Mouse (Mus musculus): ENCODE results near the gene Lingo1. TPM values are rescaled to one million over a fixed set of nuclear protein-coding genes. Genes with fewer than 3 reads are reported as not detected.

Gene Lingo1
- polyA plus RNA-seq, 1 experiment from 2014 or later, result 1.9 TPM

DNA sequence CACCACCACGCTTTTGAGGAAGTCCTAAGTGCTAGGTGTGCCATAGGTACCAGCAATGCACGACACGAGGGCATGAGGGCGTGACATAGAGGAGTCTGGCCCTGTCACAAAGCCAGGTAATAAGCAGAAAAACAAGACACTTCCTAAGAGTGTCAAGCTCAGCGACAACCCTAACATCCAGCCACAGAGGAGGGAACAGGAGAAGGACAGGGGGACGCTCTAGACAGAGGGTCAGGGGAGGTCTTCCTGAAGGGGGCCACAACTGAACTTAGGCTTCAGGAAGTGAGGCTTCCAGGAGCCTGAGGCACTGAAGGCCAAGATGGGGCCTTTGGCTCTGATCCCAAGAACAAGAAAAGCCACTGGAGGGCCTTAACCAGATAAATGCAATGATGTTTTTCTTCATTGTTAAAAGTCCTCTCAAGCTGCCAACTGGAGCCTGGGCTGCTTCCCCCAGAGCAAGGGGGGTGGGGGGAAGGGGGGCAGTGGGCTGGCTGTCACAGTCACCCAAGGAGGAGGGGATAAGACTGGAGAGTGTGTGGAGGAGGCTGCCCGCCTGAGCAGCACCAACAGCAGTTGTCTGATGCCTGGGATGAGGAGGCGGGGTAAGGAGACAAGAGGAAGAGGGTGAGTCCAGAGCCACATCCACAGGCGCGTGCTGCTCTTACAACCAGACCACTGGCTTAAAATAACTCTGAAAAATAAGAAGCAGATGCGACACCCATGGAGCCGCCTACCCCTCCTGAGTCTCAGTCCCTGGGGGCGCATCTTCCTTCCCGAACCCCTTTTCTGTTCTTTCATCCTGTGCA is 109.7 kb downstream of the Lingo1 start:
- H3K9ac ChIP-seq (ENCODE audit: low read length), result peak overlapping the region; percentile 9; the same call in 1 of the 2 replicates
- no peaks in the 10 kb centered on the region for H3K9me3 ChIP-seq (ENCODE audit: control insufficient read depth, low read length)
- 35% methylated on average over 14 of the region's 14 CpGs for WGBS
- no peak overlapping the region for H3K4me3 ChIP-seq (ENCODE audit: control insufficient read depth in 1 of 2, insufficient read depth in 1 of 2, low read depth in 1 of 2, low read length in 2 of 2)
- H3K27ac ChIP-seq (replicated peaks in 1 of 2; ENCODE audit: control insufficient read depth in 1 of 2, insufficient read depth in 1 of 2, low read depth in 2 of 2, low read length in 2 of 2), result peak overlapping the region; percentile 12 to 41; a peak in 2 of 4 replicates
- H3K27me3 ChIP-seq (ENCODE audit: control insufficient read depth, insufficient read depth, low read length), result no peaks in the 10 kb centered on the region
- no peaks in the 10 kb centered on the region for H3K36me3 ChIP-seq (ENCODE audit: control insufficient read depth, insufficient read depth, low read length)
- peaks cover 14 to 16% of the 10 kb centered on the region in 2 experiments for H3K4me1 ChIP-seq (ENCODE audit: control insufficient read depth in 2 of 2, insufficient read depth in 2 of 2, low read length in 2 of 2)
- H3K4me2 ChIP-seq (ENCODE audit: low read length), result no peak overlapping the region
- peak; percentile 61 for ATAC-seq (ENCODE audit: insufficient number of reproducible peaks, insufficient read depth, low FRiP score, low read depth)

DNA sequence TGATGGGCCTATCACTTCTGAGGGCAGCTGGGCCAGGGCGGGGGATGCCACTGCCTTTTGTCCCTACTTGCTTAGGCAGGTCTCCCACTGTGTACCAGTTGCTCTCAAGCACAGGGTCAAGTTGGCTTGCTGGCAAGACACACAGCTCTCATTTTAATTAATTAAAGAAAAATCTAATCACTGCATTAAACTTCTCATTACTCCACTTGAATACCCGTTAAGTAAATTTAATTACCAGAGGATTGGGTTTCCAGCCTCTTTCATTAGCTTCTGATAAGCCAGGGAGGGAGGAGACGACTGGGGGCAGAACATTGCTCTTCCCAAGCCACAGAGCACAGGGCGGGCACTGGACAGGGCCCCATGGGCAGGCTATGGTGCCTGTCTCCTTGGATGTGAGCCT is 113.4 kb downstream of the Lingo1 start:
- Histone ChIP-seq H3K27me3 (ENCODE audit: control insufficient read depth, insufficient read depth, low read length) (no peaks in the 10 kb centered on the region), H3K4me3 (ENCODE audit: control insufficient read depth in 1 of 2, insufficient read depth in 1 of 2, low read depth in 1 of 2, low read length in 2 of 2) (no peak overlapping the region), H3K27ac (replicated peaks in 1 of 2; ENCODE audit: control insufficient read depth in 1 of 2, insufficient read depth in 1 of 2, low read depth in 2 of 2, low read length in 2 of 2) (no peak overlapping the region), H3K36me3 (ENCODE audit: control insufficient read depth, insufficient read depth, low read length) (no peaks in the 10 kb centered on the region), H3K4me2 (ENCODE audit: low read length) (no peak overlapping the region), H3K9ac (ENCODE audit: low read length) (no peak overlapping the region), H3K4me1 (ENCODE audit: control insufficient read depth in 2 of 2, insufficient read depth in 2 of 2, low read length in 2 of 2) (peaks cover 13 to 14% of the 10 kb centered on the region in 2 experiments), H3K9me3 (ENCODE audit: control insufficient read depth, low read length) (no peaks in the 10 kb centered on the region)
- 40% methylated on average over 4 of the region's 4 CpGs for WGBS
- no peak for ATAC-seq (ENCODE audit: insufficient number of reproducible peaks, insufficient read depth, low FRiP score, low read depth)

DNA sequence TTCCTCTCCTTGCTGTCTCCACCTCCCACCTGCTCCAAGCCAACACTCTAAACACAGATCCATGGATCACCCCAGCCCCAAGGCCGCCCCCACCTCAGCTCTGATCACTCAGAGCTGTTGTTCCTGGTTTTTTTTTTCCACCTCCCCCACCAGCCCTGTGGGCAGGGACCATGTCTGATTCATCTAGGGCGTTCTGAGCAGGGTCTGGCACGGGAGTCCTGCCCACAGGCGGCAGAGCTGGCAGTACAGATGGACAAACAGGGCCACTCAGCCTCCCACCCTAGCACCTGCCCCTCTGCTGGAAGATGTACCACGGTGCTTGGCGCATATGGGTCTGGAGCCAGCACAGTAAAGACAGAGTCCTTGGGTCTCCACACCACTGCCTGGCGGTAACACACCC is 114.3 kb downstream of the Lingo1 start:
- Histone ChIP-seq H3K4me2 (ENCODE audit: low read length) (no peak overlapping the region), H3K4me3 (ENCODE audit: control insufficient read depth in 1 of 2, insufficient read depth in 1 of 2, low read depth in 1 of 2, low read length in 2 of 2) (no peak overlapping the region), H3K9me3 (ENCODE audit: control insufficient read depth, low read length) (no peaks in the 10 kb centered on the region), H3K36me3 (ENCODE audit: control insufficient read depth, insufficient read depth, low read length) (no peaks in the 10 kb centered on the region), H3K4me1 (ENCODE audit: control insufficient read depth in 2 of 2, insufficient read depth in 2 of 2, low read length in 2 of 2) (peaks cover 7 to 10% of the 10 kb centered on the region in 2 experiments), H3K9ac (ENCODE audit: low read length) (no peak overlapping the region), H3K27me3 (ENCODE audit: control insufficient read depth, insufficient read depth, low read length) (no peaks in the 10 kb centered on the region), H3K27ac (replicated peaks in 1 of 2; ENCODE audit: control insufficient read depth in 1 of 2, insufficient read depth in 1 of 2, low read depth in 2 of 2, low read length in 2 of 2) (no peak overlapping the region)
- no peak for ATAC-seq (ENCODE audit: insufficient number of reproducible peaks, insufficient read depth, low FRiP score, low read depth)
- 74% methylated on average over 7 of the region's 7 CpGs for WGBS

DNA sequence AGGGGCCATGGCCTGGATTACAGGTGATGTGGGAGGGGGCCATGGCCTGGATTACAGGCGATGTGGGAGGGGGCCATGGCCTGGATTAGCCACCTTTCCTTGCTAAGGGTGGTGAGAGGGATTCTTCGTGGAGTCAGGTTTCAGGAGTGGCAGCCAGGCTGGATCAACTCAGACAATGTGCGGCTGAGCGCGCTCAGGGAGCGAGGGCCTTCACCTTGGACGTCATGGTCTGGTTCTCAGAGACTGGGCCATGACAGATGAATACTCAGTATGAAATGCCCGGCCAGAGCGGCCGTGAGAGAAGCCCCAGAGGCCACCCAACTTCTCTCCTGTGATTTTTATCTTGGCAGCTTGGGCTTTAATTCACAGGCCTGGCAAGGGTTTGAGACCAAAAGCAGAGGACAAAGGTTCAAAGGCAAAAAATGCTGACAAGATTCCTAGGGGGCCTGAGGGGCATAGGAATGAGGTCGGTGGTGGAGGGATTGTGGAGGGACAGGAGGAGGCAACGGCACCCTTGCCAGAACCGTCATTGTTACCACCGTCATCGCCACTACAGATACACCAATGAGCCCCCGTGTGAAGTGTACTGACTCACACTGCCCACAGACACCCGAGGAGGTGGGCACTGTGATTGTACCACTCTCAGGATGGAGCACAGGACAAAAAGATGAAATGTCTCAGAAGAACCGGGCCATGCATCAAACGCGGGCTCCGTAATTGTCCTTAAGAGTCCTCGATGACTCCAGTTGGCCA is 117.2 kb downstream of the Lingo1 start:
- Histone ChIP-seq H3K4me3 (ENCODE audit: control insufficient read depth in 1 of 2, insufficient read depth in 1 of 2, low read depth in 1 of 2, low read length in 2 of 2) (no peak overlapping the region), H3K4me1 (ENCODE audit: control insufficient read depth in 2 of 2, insufficient read depth in 2 of 2, low read length in 2 of 2) (peaks cover 0 to 2% of the 10 kb centered on the region in 2 experiments; a peak in 1 of 4 replicates), H3K4me2 (ENCODE audit: low read length) (no peak overlapping the region), H3K9ac (ENCODE audit: low read length) (no peak overlapping the region), H3K9me3 (ENCODE audit: control insufficient read depth, low read length) (no peaks in the 10 kb centered on the region), H3K36me3 (ENCODE audit: control insufficient read depth, insufficient read depth, low read length) (no peaks in the 10 kb centered on the region), H3K27ac (replicated peaks in 1 of 2; ENCODE audit: control insufficient read depth in 1 of 2, insufficient read depth in 1 of 2, low read depth in 2 of 2, low read length in 2 of 2) (no peak overlapping the region), H3K27me3 (ENCODE audit: control insufficient read depth, insufficient read depth, low read length) (no peaks in the 10 kb centered on the region)
- ATAC-seq (ENCODE audit: insufficient number of reproducible peaks, insufficient read depth, low FRiP score, low read depth), result no peak
- 86% methylated on average over 22 of the region's 22 CpGs for WGBS

DNA sequence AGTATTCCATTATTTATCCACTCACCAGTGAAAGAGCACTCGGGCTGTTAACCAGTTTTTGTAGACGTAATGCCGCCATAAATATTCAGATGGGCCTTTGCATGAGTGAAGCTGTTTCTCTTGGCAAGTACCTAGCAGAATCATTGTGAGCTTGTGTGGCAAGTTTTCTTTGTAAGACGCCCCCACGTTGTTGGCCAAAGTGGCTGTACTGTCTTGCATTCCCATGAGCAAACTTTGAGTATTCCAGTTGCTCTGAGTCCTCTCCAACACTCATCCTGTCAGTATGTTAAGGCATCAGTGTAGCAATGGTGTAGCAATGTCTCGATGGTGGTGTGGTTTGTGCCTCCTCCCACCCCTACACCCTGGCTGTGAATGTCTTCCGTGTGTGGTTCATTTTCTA is 120.6 kb downstream of the Lingo1 start:
- WGBS, result 84% methylated on average over 7 of the region's 7 CpGs
- H3K4me1 ChIP-seq (ENCODE audit: control insufficient read depth in 2 of 2, insufficient read depth in 2 of 2, low read length in 2 of 2), result no peaks in the 10 kb centered on the region
- H3K4me3 ChIP-seq (ENCODE audit: control insufficient read depth in 1 of 2, insufficient read depth in 1 of 2, low read depth in 1 of 2, low read length in 2 of 2), result no peak overlapping the region
- no peak overlapping the region for H3K4me2 ChIP-seq (ENCODE audit: low read length)
- no peaks in the 10 kb centered on the region for H3K27me3 ChIP-seq (ENCODE audit: control insufficient read depth, insufficient read depth, low read length)
- H3K9me3 ChIP-seq (ENCODE audit: control insufficient read depth, low read length), result no peaks in the 10 kb centered on the region
- H3K9ac ChIP-seq (ENCODE audit: low read length), result no peak overlapping the region
- no peaks in the 10 kb centered on the region for H3K36me3 ChIP-seq (ENCODE audit: control insufficient read depth, insufficient read depth, low read length)
- ATAC-seq (ENCODE audit: insufficient number of reproducible peaks, insufficient read depth, low FRiP score, low read depth), result no peak
- H3K27ac ChIP-seq (replicated peaks in 1 of 2; ENCODE audit: control insufficient read depth in 1 of 2, insufficient read depth in 1 of 2, low read depth in 2 of 2, low read length in 2 of 2), result no peak overlapping the region

DNA sequence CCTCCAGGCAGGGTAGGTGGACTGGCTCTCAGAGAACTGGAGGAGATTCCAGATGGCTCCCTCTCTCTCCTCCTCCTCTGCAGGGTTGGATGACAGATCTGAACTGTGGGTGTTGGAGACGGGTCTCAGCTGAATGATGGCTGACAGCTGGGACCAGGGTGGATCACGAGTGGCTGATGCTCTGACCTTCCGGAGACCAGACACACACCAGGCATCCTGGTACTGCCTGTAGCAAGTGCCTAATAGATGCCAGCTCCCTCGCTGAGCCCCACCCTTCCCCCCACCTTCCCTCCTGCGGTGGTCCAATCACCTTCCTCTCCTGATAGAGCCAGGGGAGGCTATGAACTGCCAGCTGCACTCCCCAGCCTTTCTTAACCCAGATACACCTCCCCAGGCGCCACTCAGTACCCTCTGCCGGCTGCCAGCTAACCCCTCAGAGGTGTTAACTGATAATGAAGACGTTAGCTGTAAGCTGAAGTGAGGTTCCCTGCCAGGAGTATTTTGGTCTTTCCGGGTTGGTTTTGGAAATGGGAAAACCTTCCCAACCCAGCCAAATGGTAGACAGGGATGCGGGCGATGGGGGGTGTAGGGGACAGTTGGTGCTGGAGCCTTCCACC is 126.6 kb downstream of the Lingo1 start:
- ATAC-seq (ENCODE audit: insufficient number of reproducible peaks, insufficient read depth, low FRiP score, low read depth), result no peak
- no peak overlapping the region for H3K27ac ChIP-seq (replicated peaks in 1 of 2; ENCODE audit: control insufficient read depth in 1 of 2, insufficient read depth in 1 of 2, low read depth in 2 of 2, low read length in 2 of 2)
- no peaks in the 10 kb centered on the region for H3K9me3 ChIP-seq (ENCODE audit: control insufficient read depth, low read length)
- peaks cover 3 to 9% of the 10 kb centered on the region in 2 experiments; a peak in 2 of 4 replicates for H3K4me1 ChIP-seq (ENCODE audit: control insufficient read depth in 2 of 2, insufficient read depth in 2 of 2, low read length in 2 of 2)
- no peak overlapping the region for H3K4me3 ChIP-seq (ENCODE audit: control insufficient read depth in 1 of 2, insufficient read depth in 1 of 2, low read depth in 1 of 2, low read length in 2 of 2)
- WGBS, result 17% methylated on average over 11 of the region's 11 CpGs
- H3K36me3 ChIP-seq (ENCODE audit: control insufficient read depth, insufficient read depth, low read length), result no peaks in the 10 kb centered on the region
- no peak overlapping the region for H3K9ac ChIP-seq (ENCODE audit: low read length)
- H3K27me3 ChIP-seq (ENCODE audit: control insufficient read depth, insufficient read depth, low read length), result no peaks in the 10 kb centered on the region
- H3K4me2 ChIP-seq (ENCODE audit: low read length), result no peak overlapping the region

DNA sequence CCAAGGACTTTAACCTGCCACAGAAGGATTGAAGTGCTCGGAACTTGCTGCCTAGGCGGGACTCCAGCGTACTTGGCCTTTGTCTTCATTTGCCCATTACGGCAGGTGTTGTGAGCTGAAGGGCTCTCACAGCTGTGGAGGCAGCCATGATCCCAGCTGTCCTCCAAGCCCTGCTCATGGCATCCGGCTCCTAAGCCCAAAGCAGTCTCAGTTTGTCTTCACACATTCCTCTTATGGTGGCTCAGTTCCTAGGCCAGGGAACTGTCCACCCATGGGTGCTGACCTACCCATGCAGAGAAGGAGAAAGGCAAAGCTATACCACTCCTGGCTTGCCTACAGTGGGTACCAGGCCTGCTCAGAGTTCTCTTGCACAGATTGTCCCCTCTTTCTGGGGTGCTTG is 132.1 kb downstream of the Lingo1 start:
- WGBS, result 70% methylated on average over 5 of the region's 5 CpGs

More for the DNA sequence above, 132.1 kb downstream of the Lingo1 start:
- Histone ChIP-seq H3K4me1 (ENCODE audit: control insufficient read depth in 2 of 2, insufficient read depth in 2 of 2, low read length in 2 of 2) (no peaks in the 10 kb centered on the region), H3K9me3 (ENCODE audit: control insufficient read depth, low read length) (no peaks in the 10 kb centered on the region), H3K4me3 (ENCODE audit: control insufficient read depth in 1 of 2, insufficient read depth in 1 of 2, low read depth in 1 of 2, low read length in 2 of 2) (no peak overlapping the region), H3K4me2 (ENCODE audit: low read length) (no peak overlapping the region), H3K9ac (ENCODE audit: low read length) (no peak overlapping the region), H3K36me3 (ENCODE audit: control insufficient read depth, insufficient read depth, low read length) (no peaks in the 10 kb centered on the region), H3K27me3 (ENCODE audit: control insufficient read depth, insufficient read depth, low read length) (0 out of 2 replicates have a peak, but pooled peaks cover 4% of the 10 kb centered on the region), H3K27ac (replicated peaks in 1 of 2; ENCODE audit: control insufficient read depth in 1 of 2, insufficient read depth in 1 of 2, low read depth in 2 of 2, low read length in 2 of 2) (no peak overlapping the region)
- no peak for ATAC-seq (ENCODE audit: insufficient number of reproducible peaks, insufficient read depth, low FRiP score, low read depth)
